Mouse (Mus musculus) E14TG2a.4 (cell line): Measurements from ENCODE around the gene Nptx2.

ENCODE experiments used
- CTCF ChIP-seq: conservative IDR thresholded peaks from 2 replicates; pipeline ENCODE4 v1.5.1; 2014; ENCODE audit warnings: low read length
- POU5F1 ChIP-seq: IDR thresholded peaks from 2 replicates; pipeline ENCODE4 v1.6.1; 2014; ENCODE audit warnings: low read length, borderline replicate concordance

GRCm38 (mm10) chr5:144548079-144548631 is 2.5 kb downstream of the Nptx2 start:
- TF ChIP-seq CTCF (no peak), POU5F1 (no peak)
